Mouse (Mus musculus): Measurements from ENCODE around the gene Sag. TPM values are rescaled to one million over a fixed set of nuclear protein-coding genes. Genes with fewer than 3 reads are reported as not detected.

The Sag gene
- polyA plus RNA-seq, 1 experiment, result 2.8 TPM

DNA sequence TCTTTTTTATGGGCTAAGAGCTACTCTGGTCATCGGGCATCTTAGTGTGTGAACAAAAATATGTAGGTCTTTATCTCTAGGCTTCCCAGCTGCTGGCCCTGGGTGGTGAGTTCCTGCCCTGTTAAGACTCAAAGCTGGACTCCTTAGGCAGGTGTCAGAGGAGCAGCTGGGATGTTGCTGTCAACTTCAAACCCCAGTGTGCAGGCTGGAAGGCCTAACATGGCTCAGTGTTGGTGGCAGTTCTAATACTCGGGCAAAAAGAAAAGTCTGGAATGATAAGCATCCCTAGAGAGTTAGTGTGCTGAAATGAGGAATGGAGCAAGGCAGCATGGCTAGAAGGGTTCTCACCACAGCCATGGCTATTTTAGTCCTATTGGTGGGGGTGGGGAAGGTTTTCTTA lies 77.4 kb downstream of the Sag start:
- TF ChIP-seq EP300 (IDR thresholded peaks at IDR 0.05; ENCODE audit: insufficient read depth, low read depth, low read length), result no peak
- peaks cover 4% of the 10 kb centered on the region for H3K36me3 ChIP-seq (ENCODE audit: control insufficient read depth, insufficient read depth, low read length, poor library complexity, severe bottlenecking)

GRCm38 (mm10) chr1:87881726-87882125 lies 78.2 kb downstream of the Sag start:
- no peak overlapping the region for H3K27ac ChIP-seq (ENCODE audit: insufficient read depth, low read length)
- H3K27me3 ChIP-seq (ENCODE audit: control insufficient read depth, insufficient read depth, low read length, poor library complexity, severe bottlenecking), result no peaks in the 10 kb centered on the region
- no peak overlapping the region for H3K9ac ChIP-seq (ENCODE audit: low read depth, poor library complexity, severe bottlenecking)
- no peaks in the 10 kb centered on the region for H3K9me3 ChIP-seq (replicated peaks; ENCODE audit: control insufficient read depth, insufficient read depth, low read length, poor library complexity, severe bottlenecking)
- no peaks in the 10 kb centered on the region for H3K4me1 ChIP-seq (ENCODE audit: control insufficient read depth, insufficient read depth, low read length)
- TF ChIP-seq CTCF (IDR thresholded peaks at IDR 0.05; ENCODE audit: low read depth, low read length) (no peak), POLR2A (IDR thresholded peaks at IDR 0.05; ENCODE audit: insufficient read depth, low read length) (no peak), EP300 (IDR thresholded peaks at IDR 0.05; ENCODE audit: insufficient read depth, low read depth, low read length) (no peak)
- H3K36me3 ChIP-seq (ENCODE audit: control insufficient read depth, insufficient read depth, low read length, poor library complexity, severe bottlenecking), result peaks cover 4% of the 10 kb centered on the region
- H3K4me3 ChIP-seq (ENCODE audit: low read depth, low read length), result no peak overlapping the region

More for the DNA sequence above, 77.4 kb downstream of the Sag start:
- H3K4me1 ChIP-seq (ENCODE audit: control insufficient read depth, insufficient read depth, low read length), result no peaks in the 10 kb centered on the region
- H3K27ac ChIP-seq (ENCODE audit: insufficient read depth, low read length), result no peak overlapping the region
- no peaks in the 10 kb centered on the region for H3K27me3 ChIP-seq (ENCODE audit: control insufficient read depth, insufficient read depth, low read length, poor library complexity, severe bottlenecking)
- no peak overlapping the region for H3K4me3 ChIP-seq (ENCODE audit: low read depth, low read length)
- no peaks in the 10 kb centered on the region for H3K9me3 ChIP-seq (replicated peaks; ENCODE audit: control insufficient read depth, insufficient read depth, low read length, poor library complexity, severe bottlenecking)
- H3K9ac ChIP-seq (ENCODE audit: low read depth, poor library complexity, severe bottlenecking), result no peak overlapping the region

- no peaks in the 10 kb centered on the region for H3K9me3 ChIP-seq (replicated peaks; ENCODE audit: control insufficient read depth, insufficient read depth, low read length, poor library complexity, severe bottlenecking)
- H3K27me3 ChIP-seq (ENCODE audit: control insufficient read depth, insufficient read depth, low read length, poor library complexity, severe bottlenecking), result no peaks in the 10 kb centered on the region
- no peak overlapping the region for H3K4me3 ChIP-seq (ENCODE audit: low read depth, low read length)
- no peak overlapping the region for H3K9ac ChIP-seq (ENCODE audit: low read depth, poor library complexity, severe bottlenecking)
- peaks cover 4% of the 10 kb centered on the region for H3K36me3 ChIP-seq (ENCODE audit: control insufficient read depth, insufficient read depth, low read length, poor library complexity, severe bottlenecking)
- no peaks in the 10 kb centered on the region for H3K4me1 ChIP-seq (ENCODE audit: control insufficient read depth, insufficient read depth, low read length)
- TF ChIP-seq EP300 (IDR thresholded peaks at IDR 0.05; ENCODE audit: insufficient read depth, low read depth, low read length) (no peak), POLR2A (IDR thresholded peaks at IDR 0.05; ENCODE audit: insufficient read depth, low read length) (no peak)
- no peak overlapping the region for H3K27ac ChIP-seq (ENCODE audit: insufficient read depth, low read length)
Observed at GRCm38 (mm10) chr1:87882554-87882953, 79.1 kb downstream of the Sag start.

GRCm38 (mm10) chr1:87890960-87891359 lies 87.5 kb downstream of the Sag start:
- Histone ChIP-seq H3K9ac (ENCODE audit: low read depth, poor library complexity, severe bottlenecking) (no peak overlapping the region), H3K27ac (ENCODE audit: insufficient read depth, low read length) (no peak overlapping the region)
- no peak for TF ChIP-seq POLR2A (IDR thresholded peaks at IDR 0.05; ENCODE audit: insufficient read depth, low read length)

GRCm38 (mm10) chr1:87891634-87892033 lies 88.2 kb downstream of the Sag start:
- Histone ChIP-seq H3K9ac (ENCODE audit: low read depth, poor library complexity, severe bottlenecking) (no peak overlapping the region), H3K36me3 (ENCODE audit: control insufficient read depth, insufficient read depth, low read length, poor library complexity, severe bottlenecking) (peaks cover 2% of the 10 kb centered on the region; the same call in 1 of the 2 replicates), H3K4me3 (ENCODE audit: low read depth, low read length) (no peak overlapping the region), H3K9me3 (replicated peaks; ENCODE audit: control insufficient read depth, insufficient read depth, low read length, poor library complexity, severe bottlenecking) (no peaks in the 10 kb centered on the region), H3K4me1 (ENCODE audit: control insufficient read depth, insufficient read depth, low read length) (peaks cover 1% of the 10 kb centered on the region), H3K27ac (ENCODE audit: insufficient read depth, low read length) (no peak overlapping the region), H3K27me3 (ENCODE audit: control insufficient read depth, insufficient read depth, low read length, poor library complexity, severe bottlenecking) (no peaks in the 10 kb centered on the region)
- TF ChIP-seq EP300 (IDR thresholded peaks at IDR 0.05; ENCODE audit: insufficient read depth, low read depth, low read length) (no peak), POLR2A (IDR thresholded peaks at IDR 0.05; ENCODE audit: insufficient read depth, low read length) (no peak), CTCF (IDR thresholded peaks at IDR 0.05; ENCODE audit: low read depth, low read length) (no peak)

More at GRCm38 (mm10) chr1:87890960-87891359, 87.5 kb downstream of the Sag start:
- Histone ChIP-seq H3K27me3 (ENCODE audit: control insufficient read depth, insufficient read depth, low read length, poor library complexity, severe bottlenecking) (no peaks in the 10 kb centered on the region), H3K4me1 (ENCODE audit: control insufficient read depth, insufficient read depth, low read length) (no peaks in the 10 kb centered on the region), H3K36me3 (ENCODE audit: control insufficient read depth, insufficient read depth, low read length, poor library complexity, severe bottlenecking) (no peaks in the 10 kb centered on the region), H3K9me3 (replicated peaks; ENCODE audit: control insufficient read depth, insufficient read depth, low read length, poor library complexity, severe bottlenecking) (no peaks in the 10 kb centered on the region), H3K4me3 (ENCODE audit: low read depth, low read length) (no peak overlapping the region)

- Histone ChIP-seq H3K4me1 (ENCODE audit: control insufficient read depth, insufficient read depth, low read length) (peaks cover 1% of the 10 kb centered on the region), H3K4me3 (ENCODE audit: low read depth, low read length) (no peak overlapping the region), H3K9ac (ENCODE audit: low read depth, poor library complexity, severe bottlenecking) (no peak overlapping the region), H3K9me3 (replicated peaks; ENCODE audit: control insufficient read depth, insufficient read depth, low read length, poor library complexity, severe bottlenecking) (no peaks in the 10 kb centered on the region), H3K36me3 (ENCODE audit: control insufficient read depth, insufficient read depth, low read length, poor library complexity, severe bottlenecking) (peaks cover 2% of the 10 kb centered on the region; the same call in 1 of the 2 replicates), H3K27me3 (ENCODE audit: control insufficient read depth, insufficient read depth, low read length, poor library complexity, severe bottlenecking) (no peaks in the 10 kb centered on the region), H3K27ac (ENCODE audit: insufficient read depth, low read length) (no peak overlapping the region)
- no peak for TF ChIP-seq EP300 (IDR thresholded peaks at IDR 0.05; ENCODE audit: insufficient read depth, low read depth, low read length)
- TF ChIP-seq POLR2A (IDR thresholded peaks at IDR 0.05; ENCODE audit: insufficient read depth, low read length), result no peak
- no peak for TF ChIP-seq CTCF (IDR thresholded peaks at IDR 0.05; ENCODE audit: low read depth, low read length)
Observed at GRCm38 (mm10) chr1:87892499-87892898, 89.0 kb downstream of the Sag start.

Data from ES-Bruce4 (cell line).